Mouse (Mus musculus) kidney, embryonic 16.5 days (tissue): ENCODE measurements around the gene Ccdc69. TPM values are rescaled to one million over a fixed set of nuclear protein-coding genes. Genes with fewer than 3 reads are reported as not detected.
A peak's percentile ranks its signal among the peaks of the same experiment; 100 is the strongest.

ENCODE experiments used
- ATAC-seq: fragments of 200-750 bp; cut with Nextera tagmentation; 2 replicates; pipeline ENCODE4 v1.8.0; 2017; ENCODE audit warnings: moderate TSS enrichment; ENCODE audit not compliant: low FRiP score, low TSS enrichment
- H3K27ac ChIP-seq: fragments of 300-500 bp; sonication (generic); 2 replicates; pipeline ENCODE4 v1.5.1; 2014; ENCODE audit warnings: low read length
- H3K27me3 ChIP-seq: fragments of 300-500 bp; sonication (generic); 2 replicates; pipeline ENCODE4 v1.6.1; 2014; ENCODE audit warnings: low read length, control low read depth, mixed read lengths; ENCODE audit not compliant: insufficient read depth
- H3K36me3 ChIP-seq: fragments of 300-500 bp; sonication (generic); 2 replicates; pipeline ENCODE4 v1.6.1; 2014; ENCODE audit warnings: low read length, control low read depth, mixed read lengths; ENCODE audit not compliant: insufficient read depth
- H3K4me1 ChIP-seq: fragments of 300-500 bp; sonication (generic); 2 replicates; pipeline ENCODE4 v1.6.1; 2014; ENCODE audit warnings: low read length, control low read depth, mixed read lengths; ENCODE audit not compliant: insufficient read depth
- H3K4me2 ChIP-seq: fragments of 300-500 bp; sonication (generic); replicated peaks from 2 replicates; pipeline ENCODE4 v1.6.1; 2014; ENCODE audit warnings: low read depth, low read length
- H3K4me3 ChIP-seq: fragments of 300-500 bp; sonication (generic); 2 replicates; pipeline ENCODE4 v1.5.1; 2014; ENCODE audit warnings: mild to moderate bottlenecking, low read length
- H3K9ac ChIP-seq: fragments of 300-500 bp; sonication (generic); replicated peaks from 2 replicates; pipeline ENCODE4 v1.6.1; 2014; ENCODE audit warnings: low read length
- H3K9me3 ChIP-seq: fragments of 300-500 bp; sonication (generic); 2 replicates; pipeline ENCODE4 v1.6.1; 2016; ENCODE audit warnings: low read length, control low read depth
- WGBS: fragments of 180-500 bp; shearing (Covaris S2); extraction: QIAGEN DNeasy Blood & Tissue Kit; methylation state at CpG from one replicate; pipeline ENCODE4 v1.1.7; 2014; 5-methylcytosine and 5-hydroxymethylcytosine counted together
- polyA plus RNA-seq: library from polyadenylated mRNA; unstranded; fragments of >200 nt; fragmentation: Nextera tagmentation; extraction: Ambion mirVana; gene quantifications from 2 replicates; pipeline ENCODE4 v1.2.1, GENCODE M21; 2015

Gene Ccdc69
- polyA plus RNA-seq, 1 experiment from 2014 or later: 3.6 TPM

DNA sequence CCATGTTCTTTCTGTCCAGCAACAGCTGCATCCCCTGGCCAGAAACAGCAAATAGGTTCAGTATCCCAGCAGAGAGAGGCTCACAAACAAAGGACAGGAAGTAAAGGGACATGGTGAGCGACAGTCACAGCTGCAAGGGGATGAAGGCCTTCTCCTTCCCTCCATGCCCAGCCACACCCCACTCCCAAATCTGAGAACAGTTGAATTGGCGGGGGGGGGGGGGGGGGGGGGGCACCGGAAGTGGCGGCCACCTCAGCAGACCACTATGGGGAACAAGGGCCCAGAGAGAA is 46.0 kb downstream of the Ccdc69 start:
- WGBS: 13% methylated on average over 3 of the region's 4 CpGs
- Histone ChIP-seq H3K27me3 (no peaks in the 10 kb centered on the region), H3K36me3 (no peaks in the 10 kb centered on the region), H3K4me1 (peaks cover 47% of the 10 kb centered on the region), H3K4me3 (peak overlapping the region; percentile 68), H3K4me2 (peak overlapping the region; percentile 97), H3K27ac (peak overlapping the region; percentile 91), H3K9me3 (no peaks in the 10 kb centered on the region), H3K9ac (peak overlapping the region; percentile 79)
- no peak for ATAC-seq

DNA sequence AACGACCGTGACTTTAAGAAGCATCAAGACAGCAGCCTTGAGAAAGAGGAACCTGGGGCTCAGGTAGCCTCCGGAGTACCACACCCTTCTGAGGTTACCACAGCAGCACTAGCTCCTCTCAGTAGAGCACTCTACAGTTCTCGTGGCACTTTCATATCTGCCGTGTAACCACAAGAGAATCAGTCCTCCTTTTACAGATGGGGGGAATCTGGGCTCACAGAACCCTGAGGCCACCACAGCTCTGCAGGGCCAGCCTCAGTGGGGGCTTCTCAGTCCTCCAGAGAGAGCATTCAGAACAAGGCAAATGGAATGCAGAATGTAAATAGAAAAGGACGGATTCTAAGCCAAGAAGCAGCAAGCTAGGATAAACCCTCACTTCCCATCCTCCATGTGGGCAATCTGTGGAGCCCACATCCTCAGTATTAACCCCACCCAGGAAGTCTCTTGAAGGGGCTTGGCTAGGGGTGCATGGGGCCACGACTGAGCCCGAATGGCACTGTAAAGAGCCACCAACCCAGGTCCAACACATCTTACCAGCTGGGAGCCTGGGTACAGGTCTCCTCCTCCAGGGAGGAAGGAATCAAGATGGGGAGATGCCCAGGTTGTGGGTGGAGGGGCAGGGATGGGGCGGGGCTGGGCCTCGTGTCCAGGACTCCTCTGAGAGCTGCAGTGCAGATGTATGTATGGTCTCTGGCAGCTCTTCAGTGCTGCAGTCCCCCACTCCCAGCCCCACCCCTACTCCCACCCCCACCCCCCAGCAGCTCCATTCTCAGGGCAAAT is 46.5 kb downstream of the Ccdc69 start:
- WGBS: 52% methylated on average over 10 of the region's 10 CpGs
- H3K9ac ChIP-seq: peak overlapping the region; percentile 79
- peak overlapping the region; percentile 97 for H3K4me2 ChIP-seq
- no peaks in the 10 kb centered on the region for H3K9me3 ChIP-seq
- peak overlapping the region; percentile 91 for H3K27ac ChIP-seq
- H3K4me3 ChIP-seq: peak overlapping the region; percentile 68
- no peaks in the 10 kb centered on the region for H3K27me3 ChIP-seq
- H3K4me1 ChIP-seq: peaks cover 50% of the 10 kb centered on the region
- no peaks in the 10 kb centered on the region for H3K36me3 ChIP-seq
- no peak for ATAC-seq

DNA sequence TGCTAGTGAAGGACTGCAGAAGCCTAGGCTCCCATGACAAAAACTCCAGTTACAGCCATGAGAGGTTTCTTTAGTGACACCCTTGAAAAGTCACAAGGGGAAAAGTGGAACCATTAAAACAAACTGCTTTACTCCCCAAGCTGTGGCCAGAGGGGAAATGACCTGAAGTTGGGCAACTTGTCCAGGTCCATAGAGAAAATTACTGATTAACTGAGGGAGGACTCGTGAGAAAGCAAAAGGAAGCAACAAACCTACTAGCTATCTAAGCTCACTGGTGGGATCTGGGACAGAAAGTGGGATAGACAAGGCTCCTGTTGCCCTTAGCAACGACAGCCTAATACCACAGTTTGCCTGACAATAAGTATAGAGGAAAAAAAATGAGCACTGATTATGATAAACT is 49.4 kb downstream of the Ccdc69 start:
- 61% methylated on average over 2 of the region's 2 CpGs for WGBS
- no peak overlapping the region for H3K4me3 ChIP-seq
- ATAC-seq: no peak

DNA sequence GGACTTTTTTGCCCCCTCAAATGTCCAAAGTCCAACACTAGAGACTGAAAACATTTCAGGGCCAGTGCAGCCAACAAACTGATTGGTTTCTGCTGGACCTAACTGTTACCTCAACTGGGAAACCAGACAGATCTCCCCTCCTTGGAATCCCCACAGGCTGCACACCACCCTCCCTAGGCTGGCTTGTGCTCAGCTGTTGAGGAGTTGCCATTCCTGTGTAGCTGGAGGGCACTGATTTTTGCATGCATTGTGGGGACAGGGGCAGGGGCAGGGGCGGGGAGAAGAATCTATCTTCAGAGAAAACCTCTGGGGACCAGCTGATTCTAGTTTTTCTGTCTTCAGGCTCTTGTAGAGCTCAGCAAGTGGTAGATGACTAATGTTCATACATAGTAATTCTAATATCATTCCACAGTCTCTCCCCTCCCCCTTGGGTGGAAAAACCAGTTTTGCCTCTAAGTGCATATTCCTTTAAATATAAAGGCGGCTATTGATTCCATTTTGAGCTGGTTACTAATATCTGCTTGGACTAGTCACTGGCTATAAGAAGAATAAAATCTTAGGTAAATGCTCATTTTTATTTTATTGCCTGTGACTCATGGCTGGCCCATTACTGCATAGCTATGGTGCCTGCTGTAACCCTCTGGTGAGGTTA is 50.6 kb downstream of the Ccdc69 start:
- peaks cover 69% of the 10 kb centered on the region for H3K4me1 ChIP-seq
- H3K4me3 ChIP-seq: no peak overlapping the region
- no peaks in the 10 kb centered on the region for H3K27me3 ChIP-seq
- ATAC-seq: no peak
- 76% methylated on average over 2 of the region's 2 CpGs for WGBS
- H3K9ac ChIP-seq: 0 out of 2 replicates have a peak overlapping the region, but pooled peaks have one; percentile 5
- H3K9me3 ChIP-seq: no peaks in the 10 kb centered on the region
- H3K27ac ChIP-seq: peak overlapping the region; percentile 86
- H3K36me3 ChIP-seq: no peaks in the 10 kb centered on the region
- no peak overlapping the region for H3K4me2 ChIP-seq

More for the DNA sequence above, 49.4 kb downstream of the Ccdc69 start:
- peak overlapping the region; percentile 86 for H3K27ac ChIP-seq
- no peaks in the 10 kb centered on the region for H3K9me3 ChIP-seq
- no peaks in the 10 kb centered on the region for H3K27me3 ChIP-seq
- H3K9ac ChIP-seq: no peak overlapping the region
- H3K4me2 ChIP-seq: no peak overlapping the region
- H3K36me3 ChIP-seq: no peaks in the 10 kb centered on the region
- peaks cover 60% of the 10 kb centered on the region for H3K4me1 ChIP-seq

DNA sequence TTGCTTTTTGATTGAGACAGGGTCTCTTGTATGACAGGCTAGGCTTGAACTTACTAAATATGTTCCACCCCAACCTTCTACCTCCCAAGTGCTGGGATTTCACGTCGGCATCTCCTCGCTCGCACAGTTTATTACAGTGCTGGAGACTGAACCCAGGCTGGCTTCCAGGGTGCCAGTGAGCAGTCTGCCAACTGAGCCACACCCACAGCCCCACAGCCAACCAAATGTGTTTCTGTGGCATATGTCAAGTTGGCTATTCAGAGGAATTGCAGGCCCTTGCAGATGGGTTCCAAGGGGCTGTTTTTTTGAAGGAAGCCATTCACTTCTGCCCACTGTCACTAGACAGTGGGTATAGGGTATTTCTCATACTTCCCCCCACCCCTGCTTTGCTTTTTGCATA is 52.0 kb downstream of the Ccdc69 start:
- Histone ChIP-seq H3K27me3 (no peaks in the 10 kb centered on the region), H3K27ac (no peak overlapping the region), H3K36me3 (no peaks in the 10 kb centered on the region), H3K9ac (no peak overlapping the region), H3K4me1 (peaks cover 64% of the 10 kb centered on the region), H3K4me2 (no peak overlapping the region), H3K4me3 (no peak overlapping the region), H3K9me3 (no peaks in the 10 kb centered on the region)
- no peak for ATAC-seq
- 80% methylated on average over 4 of the region's 4 CpGs for WGBS

DNA sequence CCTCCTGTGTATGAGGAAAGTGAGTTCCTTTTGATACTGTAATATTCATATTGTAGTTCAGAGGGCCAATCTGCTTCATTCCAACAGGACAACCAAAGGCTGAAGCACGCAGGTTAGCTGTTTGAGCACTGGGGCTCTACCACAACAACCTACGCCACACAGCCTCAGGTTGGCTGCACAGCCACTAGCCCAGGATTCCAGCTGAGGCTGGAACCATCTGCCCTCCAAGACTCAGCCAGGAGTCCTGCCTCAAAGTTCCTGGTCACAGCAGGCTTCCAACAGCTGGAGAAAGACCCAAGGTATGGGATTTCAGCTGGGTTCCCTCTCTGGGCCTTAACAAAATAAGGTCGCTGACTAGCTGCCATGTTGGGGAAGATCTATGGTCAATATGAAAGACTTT is 54.3 kb downstream of the Ccdc69 start:
- Histone ChIP-seq H3K9ac (peak overlapping the region; percentile 50), H3K36me3 (peaks cover 3% of the 10 kb centered on the region; the same call in 1 of the 2 replicates), H3K4me3 (no peak overlapping the region), H3K27me3 (no peaks in the 10 kb centered on the region), H3K9me3 (no peaks in the 10 kb centered on the region), H3K4me2 (peak overlapping the region; percentile 42), H3K4me1 (peaks cover 55% of the 10 kb centered on the region), H3K27ac (peak overlapping the region; percentile 95)
- WGBS: 57% methylated on average over 3 of the region's 3 CpGs
- 0 out of 2 replicates have a peak, but pooled peaks have one; percentile 11 for ATAC-seq

DNA sequence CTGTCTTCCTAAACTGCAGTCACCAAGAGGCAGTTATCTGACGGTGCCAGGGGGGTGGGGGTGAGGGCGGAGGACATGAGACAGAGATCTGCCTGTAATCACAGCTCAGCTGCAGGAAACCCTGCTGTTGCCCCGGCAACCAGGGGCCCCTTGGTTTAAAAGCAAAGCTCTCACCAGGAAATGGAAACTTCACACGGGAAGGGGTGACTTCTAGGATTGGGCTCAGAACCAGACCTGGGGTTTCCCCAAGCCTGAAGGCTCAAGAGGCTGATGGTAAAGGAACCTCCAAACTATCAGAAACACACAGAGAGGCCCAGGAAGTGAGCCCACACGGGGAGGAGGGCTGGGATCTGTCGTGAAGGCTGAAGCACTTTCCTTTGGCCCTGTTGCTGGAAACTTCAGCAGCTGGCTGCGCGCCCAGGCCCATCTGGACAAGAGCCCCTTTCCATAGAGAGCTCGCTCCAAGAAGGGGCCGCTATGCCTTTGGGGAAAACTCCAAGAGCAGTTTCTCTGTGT is 54.8 kb downstream of the Ccdc69 start:
- peaks cover 3% of the 10 kb centered on the region; the same call in 1 of the 2 replicates for H3K36me3 ChIP-seq
- 0 out of 2 replicates have a peak overlapping the region, but pooled peaks have one; percentile 4 for H3K4me3 ChIP-seq
- H3K27me3 ChIP-seq: no peaks in the 10 kb centered on the region
- H3K27ac ChIP-seq: peak overlapping the region; percentile 95
- peak; percentile 84 for ATAC-seq
- peak overlapping the region; percentile 50 for H3K9ac ChIP-seq
- H3K4me1 ChIP-seq: peaks cover 50% of the 10 kb centered on the region
- 4% methylated on average over 10 of the region's 10 CpGs for WGBS
- H3K4me2 ChIP-seq: peak overlapping the region; percentile 42
- H3K9me3 ChIP-seq: no peaks in the 10 kb centered on the region

DNA sequence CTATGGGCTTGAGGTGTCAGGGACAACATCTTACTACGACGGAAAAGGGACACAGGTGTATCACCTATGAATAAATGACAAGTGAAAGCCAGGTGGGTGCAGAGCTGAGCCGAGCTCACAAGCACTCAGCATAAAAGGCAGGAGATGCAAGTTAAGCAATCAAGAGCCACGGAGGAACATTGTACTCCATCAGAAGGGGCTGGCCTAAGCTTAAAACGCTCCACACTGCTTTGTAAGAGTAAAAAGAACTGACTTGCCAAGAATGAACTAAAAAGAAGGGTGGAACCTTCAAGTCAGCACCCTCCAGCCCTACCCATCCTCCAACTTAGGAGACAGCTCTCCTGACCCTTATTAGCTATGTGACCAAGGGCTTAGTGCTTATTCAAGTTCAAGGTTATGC is 55.4 kb downstream of the Ccdc69 start:
- WGBS: 48% methylated on average over 5 of the region's 5 CpGs
- Histone ChIP-seq H3K36me3 (peaks cover 3% of the 10 kb centered on the region; the same call in 1 of the 2 replicates), H3K4me2 (peak overlapping the region; percentile 42; the same call in 1 of the 2 replicates), H3K27ac (peak overlapping the region; percentile 95), H3K4me1 (peaks cover 44% of the 10 kb centered on the region), H3K4me3 (no peak overlapping the region), H3K9ac (0 out of 2 replicates have a peak overlapping the region, but pooled peaks have one; percentile 1), H3K27me3 (no peaks in the 10 kb centered on the region), H3K9me3 (no peaks in the 10 kb centered on the region)
- ATAC-seq: no peak

DNA sequence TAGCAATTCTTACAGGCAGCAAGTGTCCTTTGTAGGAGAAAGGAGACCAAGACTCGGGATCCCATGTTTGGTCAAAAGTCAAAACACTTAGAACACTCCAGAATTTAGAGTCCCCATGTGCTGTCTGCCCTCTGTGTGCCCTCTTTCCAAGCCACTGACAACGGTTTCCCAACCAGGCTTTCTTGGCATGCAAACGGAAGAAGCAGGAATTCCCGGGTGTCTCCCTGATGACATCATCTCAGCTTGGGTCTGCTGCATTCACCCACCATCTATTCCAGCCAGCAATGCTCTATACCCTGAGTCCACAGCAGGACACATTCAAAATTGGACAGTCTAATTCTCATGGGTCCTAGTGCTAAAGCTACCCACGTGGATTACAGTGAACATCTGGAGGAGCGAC is 56.1 kb downstream of the Ccdc69 start:
- H3K36me3 ChIP-seq: peaks cover 3% of the 10 kb centered on the region; the same call in 1 of the 2 replicates
- no peak overlapping the region for H3K9ac ChIP-seq
- 41% methylated on average over 6 of the region's 6 CpGs for WGBS
- H3K4me3 ChIP-seq: no peak overlapping the region
- no peak overlapping the region for H3K4me2 ChIP-seq
- H3K27ac ChIP-seq: no peak overlapping the region
- ATAC-seq: no peak
- H3K27me3 ChIP-seq: no peaks in the 10 kb centered on the region
- H3K4me1 ChIP-seq: peaks cover 38% of the 10 kb centered on the region
- H3K9me3 ChIP-seq: no peaks in the 10 kb centered on the region

DNA sequence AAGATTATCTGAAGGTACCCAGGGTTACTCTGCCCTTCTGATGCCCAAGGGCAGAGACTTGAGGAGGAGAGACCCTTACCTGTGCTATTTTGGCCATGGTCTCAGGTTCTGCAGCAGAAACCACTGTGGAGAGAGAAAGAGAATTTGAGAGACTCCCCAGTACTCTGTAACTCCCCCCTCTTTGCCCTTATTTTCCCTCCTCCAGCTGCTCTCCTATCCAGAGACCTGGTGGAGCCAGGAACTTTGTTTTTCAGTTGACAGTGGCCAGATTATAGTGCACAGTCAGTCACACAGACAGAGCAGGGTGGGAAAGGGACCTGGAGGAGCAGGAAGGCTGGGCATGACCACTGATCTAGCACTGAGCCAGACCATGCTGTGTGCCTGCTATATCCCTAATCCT is 56.5 kb downstream of the Ccdc69 start:
- no peak for ATAC-seq
- Histone ChIP-seq H3K4me2 (no peak overlapping the region), H3K4me1 (peaks cover 36% of the 10 kb centered on the region)

More for the DNA sequence above, 56.5 kb downstream of the Ccdc69 start:
- H3K9me3 ChIP-seq: no peaks in the 10 kb centered on the region
- no peak overlapping the region for H3K9ac ChIP-seq
- no peak overlapping the region for H3K27ac ChIP-seq
- no peaks in the 10 kb centered on the region for H3K27me3 ChIP-seq
- peaks cover 3% of the 10 kb centered on the region; the same call in 1 of the 2 replicates for H3K36me3 ChIP-seq
- no peak overlapping the region for H3K4me3 ChIP-seq
